Mouse (Mus musculus) C2C12 (cell line): Measurements from ENCODE around the gene Rgs14. TPM values are rescaled to one million over a fixed set of nuclear protein-coding genes. Genes with fewer than 3 reads are reported as not detected.

ENCODE experiments used
- H3K27me3 ChIP-seq: one replicate; pipeline ENCODE4 v1.6.1; 2011; ENCODE audit not compliant: control insufficient read depth, insufficient read depth, insufficient read length
- H3K36me3 ChIP-seq: one replicate; pipeline ENCODE4 v1.6.1; 2011; ENCODE audit not compliant: control insufficient read depth, insufficient read depth
- H3K4me3 ChIP-seq: one replicate; pipeline ENCODE4 v1.5.1; 2011; ENCODE audit warnings: mild to moderate bottlenecking, control low read depth; ENCODE audit not compliant: poor library complexity, insufficient read depth, severe bottlenecking
- H3K79me2 ChIP-seq: one replicate; pipeline ENCODE4 v1.6.1; 2011; ENCODE audit not compliant: control insufficient read depth, insufficient read depth
- H3K79me3 ChIP-seq: one replicate; pipeline ENCODE4 v1.6.1; 2011; ENCODE audit warnings: low read depth, control low read depth
- H3ac ChIP-seq: one replicate; pipeline ENCODE3; 2011; ENCODE audit warnings: low read depth; ENCODE audit not compliant: control insufficient read depth, insufficient read length
- CEBPB ChIP-seq: IDR thresholded peaks from one replicate; pipeline ENCODE4 v1.6.1; 2011; ENCODE audit warnings: low read depth, mild to moderate bottlenecking, control low read depth, moderate library complexity
- CTCF ChIP-seq: IDR thresholded peaks from one replicate; pipeline ENCODE4 v1.5.1; 2011; ENCODE audit not compliant: control insufficient read depth, insufficient read depth, insufficient read length
- FOSL1 ChIP-seq: IDR thresholded peaks from one replicate; pipeline ENCODE4 v1.8.0; 2011; ENCODE audit warnings: mild to moderate bottlenecking, low read length; ENCODE audit not compliant: poor library complexity, insufficient read depth, severe bottlenecking
- MAX ChIP-seq: IDR thresholded peaks from one replicate; pipeline ENCODE4 v1.6.1; 2011; ENCODE audit warnings: mild to moderate bottlenecking, control low read depth
- MYOD1 ChIP-seq: IDR thresholded peaks from one replicate; pipeline ENCODE4 v1.6.1; 2011; ENCODE audit warnings: low read depth; ENCODE audit not compliant: control insufficient read depth, insufficient read length
- MYOG ChIP-seq: IDR thresholded peaks from one replicate; pipeline ENCODE4 v1.6.1; 2011; ENCODE audit not compliant: control insufficient read depth, insufficient read length; ENCODE audit errors: extremely low read depth
- USF1 ChIP-seq: IDR thresholded peaks from one replicate; pipeline ENCODE4 v1.6.1; 2011; ENCODE audit warnings: low read depth, mild to moderate bottlenecking, control low read depth, moderate library complexity
- polyA plus RNA-seq: library from polyadenylated mRNA; unstranded; fragments of >200 nt; fragmentation: generic; extraction: Trizol; gene quantifications from one replicate; pipeline ENCODE4 v1.2.1, GENCODE M21; 2012; ENCODE audit warnings: missing spikeins

Gene Rgs14
- polyA plus RNA-seq, 1 experiment = 0.08 TPM

DNA sequence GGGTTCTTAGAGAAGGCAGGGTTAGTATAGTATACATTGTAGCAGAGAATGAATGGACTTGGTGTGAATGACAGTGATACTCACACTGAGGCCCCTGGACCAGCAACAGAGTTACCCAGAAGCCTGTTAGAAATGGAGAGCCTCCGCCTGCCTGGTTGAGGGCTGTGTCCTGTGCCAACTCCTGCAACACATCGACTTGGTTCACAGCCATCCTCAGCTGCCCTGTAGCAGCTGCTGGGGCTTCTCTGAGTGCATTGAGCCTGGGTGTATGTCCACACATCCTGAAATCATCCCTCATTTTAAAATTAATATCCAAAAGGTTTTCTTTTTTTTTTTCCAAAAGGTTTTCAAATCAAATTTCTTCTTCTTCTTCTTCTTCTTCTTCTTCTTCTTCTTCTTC lies 6.3 kb downstream of the Rgs14 start:
- Histone ChIP-seq H3K79me3 (no peaks in the 10 kb centered on the region), H3K4me3 (no peak overlapping the region), H3K36me3 (no peaks in the 10 kb centered on the region), H3K79me2 (no peaks in the 10 kb centered on the region), H3ac (no peak overlapping the region), H3K27me3 (peaks cover 83% of the 10 kb centered on the region)
- TF ChIP-seq CTCF = no peak

DNA sequence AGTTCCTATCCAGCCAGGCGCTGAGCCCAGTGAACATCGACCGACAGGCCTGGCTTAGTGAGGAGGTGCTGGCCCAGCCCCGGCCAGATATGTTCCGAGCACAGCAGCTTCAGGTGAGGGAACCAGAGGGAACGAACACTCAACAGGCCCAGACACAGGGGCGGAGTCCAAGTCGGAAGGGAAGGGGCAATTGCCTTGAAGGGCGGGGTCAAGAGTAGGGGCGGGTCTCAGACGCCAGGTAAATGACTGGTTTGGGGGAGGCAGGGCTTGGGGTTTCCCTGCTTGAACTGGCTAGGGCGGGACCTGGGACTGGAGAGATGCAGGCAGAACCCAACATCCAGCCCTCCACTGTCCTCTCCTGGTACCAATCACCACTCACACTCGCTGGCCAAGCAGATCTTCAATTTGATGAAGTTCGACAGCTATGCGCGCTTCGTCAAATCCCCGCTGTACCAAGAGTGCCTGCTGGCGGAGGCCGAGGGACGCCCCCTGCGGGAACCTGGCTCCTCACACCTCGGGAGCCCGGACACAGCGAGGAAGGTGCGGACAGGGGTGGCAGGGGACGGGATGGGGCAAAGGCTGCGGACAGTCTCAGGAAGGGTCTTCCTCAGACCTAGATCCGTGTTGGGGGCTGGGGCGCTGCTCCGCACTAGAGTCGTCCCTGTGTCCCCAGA lies 9.5 kb downstream of the Rgs14 start:
- H3K79me3 ChIP-seq = no peaks in the 10 kb centered on the region
- H3K79me2 ChIP-seq = no peaks in the 10 kb centered on the region
- no peak overlapping the region for H3ac ChIP-seq
- no peak overlapping the region for H3K4me3 ChIP-seq
- H3K36me3 ChIP-seq = no peaks in the 10 kb centered on the region
- peaks cover 85% of the 10 kb centered on the region for H3K27me3 ChIP-seq
- no peak for TF ChIP-seq MYOD1
- TF ChIP-seq CEBPB = no peak
- no peak for TF ChIP-seq MYOG
- TF ChIP-seq CTCF = no peak
- no peak for TF ChIP-seq USF1
- no peak for TF ChIP-seq MAX
- TF ChIP-seq FOSL1 = no peak

DNA sequence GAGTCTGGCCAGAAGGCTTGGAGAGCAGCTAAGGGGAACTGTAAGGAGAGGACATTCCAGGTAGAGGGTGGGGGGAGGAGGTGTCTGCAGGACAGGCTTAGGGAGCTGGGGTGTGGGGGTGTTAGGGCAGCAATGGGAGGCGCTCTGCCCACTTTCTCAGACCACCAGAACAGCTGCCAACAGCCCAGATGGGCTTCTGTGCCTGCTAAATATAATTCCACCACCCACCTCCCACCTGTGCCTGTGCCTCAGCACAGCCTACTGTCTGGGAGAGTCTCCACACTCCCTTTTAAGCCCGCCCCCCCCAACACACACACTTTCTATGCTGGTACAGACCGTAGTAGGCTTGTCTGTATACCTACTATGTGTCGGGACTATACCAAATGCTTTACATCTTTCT lies 12.3 kb downstream of the Rgs14 start:
- no peaks in the 10 kb centered on the region for H3K79me3 ChIP-seq
- no peaks in the 10 kb centered on the region for H3K79me2 ChIP-seq
- H3K27me3 ChIP-seq = peaks cover 77% of the 10 kb centered on the region
- H3ac ChIP-seq = no peak overlapping the region
- TF ChIP-seq MYOG (no peak), USF1 (no peak), MYOD1 (no peak), FOSL1 (no peak), CEBPB (no peak), MAX (no peak), CTCF (no peak)
- no peaks in the 10 kb centered on the region for H3K36me3 ChIP-seq
- no peak overlapping the region for H3K4me3 ChIP-seq

DNA sequence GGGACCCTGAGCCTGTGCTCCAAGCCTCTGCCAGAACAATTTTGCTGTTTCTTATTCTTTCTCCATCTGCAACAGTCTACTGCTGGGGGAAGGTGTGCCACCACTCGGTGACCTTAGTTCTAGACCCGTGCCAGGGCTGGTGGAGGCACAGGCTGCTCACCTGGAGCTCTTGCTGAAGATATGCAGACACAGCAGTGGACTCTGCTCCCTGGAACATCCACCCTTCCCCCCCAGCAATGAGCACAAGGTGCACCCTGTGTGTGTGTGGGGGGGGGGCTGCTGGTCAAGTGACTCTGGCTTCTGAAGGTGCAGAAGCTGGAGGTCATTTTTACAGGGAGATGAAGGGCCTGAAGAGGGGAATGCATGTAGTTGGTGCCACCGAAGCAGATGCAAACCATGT lies 21.1 kb downstream of the Rgs14 start:
- Histone ChIP-seq H3K79me3 (no peaks in the 10 kb centered on the region), H3K27me3 (peaks cover 17% of the 10 kb centered on the region), H3K36me3 (no peaks in the 10 kb centered on the region), H3K79me2 (no peaks in the 10 kb centered on the region), H3ac (no peak overlapping the region), H3K4me3 (no peak overlapping the region)
- no peak for TF ChIP-seq CEBPB
- no peak for TF ChIP-seq MYOG
- TF ChIP-seq FOSL1 = no peak
- TF ChIP-seq CTCF = no peak
- TF ChIP-seq USF1 = no peak
- no peak for TF ChIP-seq MYOD1

DNA sequence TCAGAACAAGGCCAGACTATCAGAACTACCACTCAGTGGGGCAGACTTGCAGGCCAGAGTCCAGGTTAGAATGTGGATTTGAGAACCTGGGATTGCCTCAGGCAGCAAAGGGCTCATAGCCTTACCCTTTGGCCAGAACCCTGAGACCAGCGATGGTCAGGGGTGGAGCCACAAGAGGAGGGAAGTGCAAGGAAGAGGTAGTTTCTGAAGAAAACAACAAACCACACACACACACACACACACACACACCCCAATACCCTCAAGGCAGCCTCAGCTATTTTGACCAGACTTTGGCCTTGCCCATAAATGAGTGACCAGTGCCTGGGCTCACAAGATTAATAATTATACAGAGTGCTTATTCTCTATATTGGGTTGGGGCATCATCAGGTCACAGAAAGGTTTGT lies 22.1 kb downstream of the Rgs14 start:
- H3K27me3 ChIP-seq = peaks cover 19% of the 10 kb centered on the region
- TF ChIP-seq CEBPB = no peak
- no peak for TF ChIP-seq CTCF
- TF ChIP-seq USF1 = no peak
- TF ChIP-seq MAX = no peak
- TF ChIP-seq MYOD1 = no peak
- no peak for TF ChIP-seq FOSL1
- TF ChIP-seq MYOG = no peak
- no peak overlapping the region for H3K4me3 ChIP-seq
- no peaks in the 10 kb centered on the region for H3K79me3 ChIP-seq
- no peak overlapping the region for H3ac ChIP-seq
- H3K79me2 ChIP-seq = no peaks in the 10 kb centered on the region
- H3K36me3 ChIP-seq = no peaks in the 10 kb centered on the region

DNA sequence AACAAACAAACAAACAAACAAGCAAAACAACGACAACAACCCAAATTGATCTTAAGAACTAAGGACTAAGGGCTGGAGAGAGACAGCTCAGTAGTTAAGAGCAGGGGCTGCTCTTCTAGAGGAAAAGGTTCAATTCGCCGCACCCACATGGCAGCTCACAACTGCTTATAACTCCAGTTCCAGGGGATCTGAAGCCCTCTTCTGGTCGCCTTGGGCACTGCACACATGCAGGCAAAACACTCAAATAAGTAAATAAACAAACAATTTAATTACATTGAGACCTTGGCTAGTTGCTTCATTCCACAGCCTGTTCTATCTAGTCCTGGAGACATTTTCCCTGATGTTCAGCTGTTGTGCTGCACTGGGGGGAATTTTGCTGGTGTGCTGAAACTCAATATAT lies 23.4 kb downstream of the Rgs14 start:
- Histone ChIP-seq H3K79me3 (no peaks in the 10 kb centered on the region), H3K36me3 (no peaks in the 10 kb centered on the region), H3K4me3 (no peak overlapping the region), H3K79me2 (no peaks in the 10 kb centered on the region), H3ac (no peak overlapping the region), H3K27me3 (peaks cover 17% of the 10 kb centered on the region)
- TF ChIP-seq FOSL1 (no peak), MYOD1 (no peak), USF1 (no peak), MYOG (no peak)
